Mouse (Mus musculus) midbrain, embryonic 15.5 days (tissue): Measurements from ENCODE around the gene Trmt112. TPM values are rescaled to one million over a fixed set of nuclear protein-coding genes. Genes with fewer than 3 reads are reported as not detected.
A peak's percentile ranks its signal among the peaks of the same experiment; 100 is the strongest.

ENCODE experiments used
- ATAC-seq: fragments of 200-750 bp; cut with Nextera tagmentation; replicated peaks from 2 replicates; pipeline ENCODE4 v1.8.0; 2017; ENCODE audit warnings: moderate TSS enrichment
- H3K27ac ChIP-seq: fragments of 300-500 bp; sonication (generic); 2 replicates; pipeline ENCODE4 v1.5.1; 2015; ENCODE audit warnings: mild to moderate bottlenecking, inconsistent platforms
- H3K27me3 ChIP-seq: fragments of 300-500 bp; sonication (generic); replicated peaks from 2 replicates; pipeline ENCODE4 v1.6.1; 2015; ENCODE audit warnings: inconsistent platforms
- H3K36me3 ChIP-seq: fragments of 300-500 bp; sonication (generic); replicated peaks from 2 replicates; pipeline ENCODE4 v1.6.1; 2015; ENCODE audit warnings: inconsistent platforms
- H3K4me1 ChIP-seq: fragments of 300-500 bp; sonication (generic); 2 replicates; pipeline ENCODE4 v1.6.1; 2015; ENCODE audit warnings: inconsistent platforms
- H3K4me2 ChIP-seq: fragments of 300-500 bp; sonication (generic); 2 replicates; pipeline ENCODE4 v1.6.1; 2015; ENCODE audit warnings: inconsistent platforms, mild to moderate bottlenecking, moderate library complexity
- H3K4me3 ChIP-seq: fragments of 300-500 bp; sonication (generic); 2 replicates; pipeline ENCODE4 v1.5.1; 2015; ENCODE audit warnings: mild to moderate bottlenecking, inconsistent platforms
- H3K9ac ChIP-seq: fragments of 300-500 bp; sonication (generic); 2 replicates; pipeline ENCODE4 v1.6.1; 2015; ENCODE audit warnings: mild to moderate bottlenecking, inconsistent platforms
- H3K9me3 ChIP-seq: fragments of 300-500 bp; sonication (generic); 2 replicates; pipeline ENCODE4 v1.6.1; 2016; ENCODE audit warnings: inconsistent platforms
- WGBS: fragments of 180-500 bp; shearing (Covaris S2); methylation state at CpG from one replicate; pipeline ENCODE4 v1.1.7; 2015; ENCODE audit warnings: mixed read lengths; 5-methylcytosine and 5-hydroxymethylcytosine counted together
- polyA plus RNA-seq: library from polyadenylated mRNA; unstranded; fragments of >200 nt; fragmentation: Nextera tagmentation; extraction: Ambion mirVana; gene quantifications from 2 replicates; pipeline ENCODE4 v1.2.1, GENCODE M21; 2015

Gene Trmt112
- polyA plus RNA-seq, 1 experiment from 2014 or later, result 101 TPM

- peak overlapping the region; percentile 77 for H3K4me2 ChIP-seq
- peaks cover 22% of the 10 kb centered on the region for H3K4me1 ChIP-seq
- H3K36me3 ChIP-seq, result no peaks in the 10 kb centered on the region
- 2% methylated on average over 58 of the region's 58 CpGs for WGBS
- peaks cover 71% of the 10 kb centered on the region for H3K27me3 ChIP-seq
- H3K4me3 ChIP-seq, result peak overlapping the region; percentile 42
- peak overlapping the region; percentile 41 for H3K9ac ChIP-seq
- peak; percentile 69 for ATAC-seq
- H3K27ac ChIP-seq, result no peak overlapping the region
- H3K9me3 ChIP-seq, result no peaks in the 10 kb centered on the region
These were observed 24.1 kb downstream of the Trmt112 start for GRCm38 (mm10) chr19:6933436-6934194.

DNA sequence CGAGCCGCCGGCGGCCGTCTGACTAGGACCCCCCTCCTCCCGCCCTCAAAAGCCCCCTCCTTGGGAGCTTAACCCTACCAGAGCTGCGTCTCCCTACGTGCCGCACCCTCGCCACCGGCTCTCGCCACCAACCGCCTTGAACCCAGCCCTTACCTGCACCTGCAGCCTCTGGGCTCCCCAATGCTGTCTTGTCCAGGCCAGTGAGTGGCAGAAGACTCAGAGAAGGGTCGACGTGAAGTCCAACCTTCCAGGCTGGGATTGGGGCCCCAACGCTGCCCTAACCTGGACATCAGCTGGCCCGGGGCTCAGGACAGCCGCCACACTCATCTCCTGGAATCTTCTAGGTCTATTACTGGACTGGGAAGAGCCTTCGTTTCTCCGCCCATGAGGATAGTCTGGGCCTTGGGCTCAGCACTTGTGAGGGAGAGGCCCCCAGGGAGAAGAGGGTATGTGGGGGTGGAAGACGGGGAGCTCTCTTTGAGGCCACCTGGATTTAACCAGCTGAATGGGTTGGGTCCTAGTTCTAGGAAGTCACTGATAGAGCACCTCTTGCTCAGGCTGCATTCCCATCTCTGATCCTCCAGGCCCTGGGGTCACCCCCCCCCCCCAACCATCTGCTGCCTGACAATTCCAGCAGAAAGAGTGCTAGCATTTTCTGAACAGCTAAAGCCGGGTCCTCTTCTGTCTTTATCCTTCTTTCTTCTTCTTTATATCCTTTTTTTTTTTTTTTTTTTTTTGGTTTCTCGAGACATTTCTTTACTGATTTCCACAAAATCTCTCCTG, 24.9 kb downstream of the Trmt112 start, which contains the start of gene Kcnk4:
Gene Kcnk4 (minus strand): TSS at position 321 of the 783 bp plus-strand sequence.
- Histone ChIP-seq H3K4me3 (peak within 1 kb of the TSS; percentile 42), H3K27me3 (peaks cover 64% of the 10 kb centered on the region), H3K9me3 (no peaks in the 10 kb centered on the region), H3K9ac (peak within 1 kb of the TSS; percentile 41), H3K27ac (no peak within 1 kb of the TSS), H3K36me3 (no peaks in the 10 kb centered on the region), H3K4me1 (peaks cover 30% of the 10 kb centered on the region), H3K4me2 (peak within 1 kb of the TSS; percentile 77)
- ATAC-seq, result peak; percentile 49; the same call in 1 of the 2 replicates
- WGBS, result 7% methylated on average over 23 of the region's 23 CpGs

- Histone ChIP-seq H3K4me2 (no peak overlapping the region), H3K27ac (no peak overlapping the region), H3K9me3 (no peaks in the 10 kb centered on the region), H3K36me3 (no peaks in the 10 kb centered on the region), H3K27me3 (peaks cover 52% of the 10 kb centered on the region), H3K9ac (no peak overlapping the region), H3K4me3 (no peak overlapping the region), H3K4me1 (peaks cover 47% of the 10 kb centered on the region)
- ATAC-seq, result no peak
- WGBS, result 24% methylated on average over 3 of the region's 3 CpGs
These were observed 26.8 kb downstream of the Trmt112 start for GRCm38 (mm10) chr19:6936299-6936698.

DNA sequence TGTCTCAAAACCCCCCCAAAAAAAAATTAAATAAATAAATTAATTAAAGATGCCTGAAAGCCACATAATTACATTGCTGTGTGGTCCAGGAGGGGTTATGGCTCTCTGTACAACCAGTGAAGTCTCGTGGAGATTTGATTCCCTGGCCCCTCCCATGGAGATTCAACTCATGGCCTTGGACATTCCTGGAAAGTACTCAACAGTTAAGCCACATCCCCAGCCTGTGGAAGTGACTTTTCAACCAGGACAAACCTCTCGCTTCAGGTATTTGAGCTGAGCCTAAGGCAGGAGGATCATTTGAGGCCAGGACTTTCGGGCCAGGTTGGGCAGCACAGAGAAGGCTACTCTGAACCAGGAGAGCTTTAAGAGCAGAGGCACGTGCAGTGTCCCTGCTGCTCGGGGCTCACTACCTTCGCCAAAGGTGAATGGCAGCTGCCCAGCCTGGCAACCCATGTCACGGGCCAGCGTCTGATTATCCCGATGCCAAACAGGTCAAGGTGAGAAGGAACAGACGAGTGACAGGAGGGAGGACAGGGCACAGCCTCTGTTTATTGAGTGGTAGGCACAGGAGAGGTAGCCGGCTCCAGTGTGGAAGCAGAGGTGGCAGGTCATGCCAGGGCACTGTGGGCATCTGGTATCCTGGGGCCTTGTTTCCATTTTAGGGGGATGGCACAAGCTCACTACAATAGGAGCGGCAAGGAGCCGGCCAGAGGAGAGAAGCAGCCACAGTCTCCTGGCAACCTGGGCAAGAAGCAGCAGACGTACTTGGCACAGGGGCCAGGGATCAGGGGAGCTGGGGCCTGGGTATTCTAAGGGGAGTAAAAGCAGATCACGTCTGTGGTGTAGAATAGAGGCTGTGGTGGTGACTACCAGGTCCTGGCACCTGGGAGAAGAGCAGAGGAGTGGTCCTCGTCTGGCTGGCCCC, 28.3 kb downstream of the Trmt112 start:
- Histone ChIP-seq H3K4me3 (no peak overlapping the region), H3K9ac (no peak overlapping the region), H3K27me3 (peaks cover 37% of the 10 kb centered on the region), H3K4me1 (peaks cover 50% of the 10 kb centered on the region), H3K36me3 (no peaks in the 10 kb centered on the region), H3K9me3 (no peaks in the 10 kb centered on the region), H3K27ac (no peak overlapping the region), H3K4me2 (no peak overlapping the region)
- ATAC-seq, result no peak
- 79% methylated on average over 16 of the region's 16 CpGs for WGBS

DNA sequence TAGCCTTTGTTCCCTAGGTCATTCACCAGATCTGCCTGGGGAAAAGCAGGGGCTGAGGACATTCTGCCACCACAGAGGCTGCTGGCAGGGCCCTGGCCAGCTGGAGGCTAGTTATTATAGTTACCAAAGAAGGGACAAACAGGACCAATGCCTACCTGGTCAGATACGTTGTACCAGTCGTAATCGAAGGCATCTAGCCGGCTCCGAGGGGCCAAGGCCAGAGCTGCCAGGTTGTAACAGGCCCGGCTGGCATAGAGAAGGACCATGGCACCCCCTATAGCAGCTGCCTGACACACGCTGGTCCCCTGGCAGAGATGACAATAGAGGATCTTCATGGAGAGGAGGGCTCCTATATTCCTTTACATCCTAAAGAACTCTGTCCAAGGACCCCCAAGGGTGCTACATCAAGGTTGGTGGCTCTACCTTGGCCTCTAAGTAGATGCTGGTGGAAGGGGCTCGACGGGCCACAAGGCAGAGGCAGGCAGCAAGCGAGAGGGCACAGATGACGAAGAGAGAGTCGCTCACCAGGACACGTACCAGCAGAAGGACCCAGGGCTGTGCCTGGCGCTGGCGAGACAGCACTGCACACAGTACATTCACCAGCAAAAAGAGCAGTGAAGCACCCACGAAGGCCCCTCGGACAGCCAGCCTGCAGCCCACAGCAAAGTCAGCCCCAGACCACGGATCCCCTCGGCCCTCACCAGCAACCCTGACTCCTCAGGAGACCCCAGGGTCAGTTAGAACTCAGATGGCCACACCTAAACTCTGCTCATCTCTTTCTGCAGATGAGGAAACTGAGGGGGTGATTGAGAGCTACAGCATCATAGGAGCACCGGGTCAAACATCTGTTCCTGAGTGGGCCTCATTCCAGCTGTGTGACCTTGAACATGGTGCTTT, 29.9 kb downstream of the Trmt112 start:
- 88% methylated on average over 20 of the region's 20 CpGs for WGBS
- no peaks in the 10 kb centered on the region for H3K9me3 ChIP-seq
- H3K36me3 ChIP-seq, result no peaks in the 10 kb centered on the region
- H3K27me3 ChIP-seq, result peaks cover 22% of the 10 kb centered on the region
- no peak for ATAC-seq
- H3K4me1 ChIP-seq, result peaks cover 42% of the 10 kb centered on the region
- H3K27ac ChIP-seq, result no peak overlapping the region
- peak overlapping the region; percentile 97 for H3K4me2 ChIP-seq
- peak overlapping the region; percentile 31; the same call in 1 of the 2 replicates for H3K9ac ChIP-seq
- H3K4me3 ChIP-seq, result peak overlapping the region; percentile 68; the same call in 1 of the 2 replicates

DNA sequence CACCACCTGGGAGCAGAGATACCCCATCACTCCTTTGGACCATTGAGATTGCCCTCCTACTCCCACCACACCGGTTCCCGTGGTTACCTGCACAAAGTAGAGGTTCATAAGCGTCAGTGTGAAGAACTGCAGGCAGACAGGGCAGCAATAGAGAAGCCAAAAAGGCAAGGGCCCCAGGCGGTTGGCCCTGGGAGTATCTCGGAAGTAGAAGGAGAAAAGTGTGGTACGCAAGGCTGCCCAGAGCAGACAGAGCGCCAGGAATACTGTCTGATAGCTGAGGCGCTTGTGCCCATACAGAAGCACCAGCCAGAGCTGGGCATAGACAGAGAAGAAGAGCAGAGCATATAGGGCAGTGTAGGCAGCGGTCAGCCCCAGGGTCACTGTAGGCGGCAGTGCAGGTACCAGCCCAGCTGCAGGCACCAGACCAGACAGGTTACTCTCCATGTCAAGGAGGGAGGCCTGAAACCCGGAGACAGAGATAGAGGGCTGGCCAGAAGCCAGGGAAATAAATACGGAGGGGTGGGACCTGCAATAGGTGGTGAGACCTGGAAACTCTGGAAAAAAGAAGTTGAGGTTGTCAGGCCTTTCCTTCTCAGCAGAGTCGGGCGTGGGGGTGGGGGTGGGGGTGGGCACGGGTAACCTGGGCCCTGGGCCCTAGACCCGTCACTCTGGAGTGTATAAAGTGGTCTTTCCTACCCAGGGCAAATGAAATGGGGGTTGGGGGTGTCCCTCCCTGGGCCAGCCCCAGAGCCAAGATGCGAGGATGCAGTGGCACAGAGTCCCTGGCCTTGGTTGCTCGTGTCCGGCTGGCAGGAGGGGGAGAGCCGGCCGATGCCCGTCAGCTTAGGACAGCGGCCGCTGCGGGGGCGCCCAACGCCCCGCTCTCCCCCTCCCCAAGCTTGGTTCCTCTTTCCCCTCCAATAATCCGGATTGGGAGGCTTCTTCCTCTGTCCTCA, 31.2 kb downstream of the Trmt112 start:
- Histone ChIP-seq H3K4me1 (peaks cover 39% of the 10 kb centered on the region), H3K9ac (peak overlapping the region; percentile 90), H3K4me2 (peak overlapping the region; percentile 97), H3K4me3 (peak overlapping the region; percentile 68), H3K27ac (peak overlapping the region; percentile 95), H3K36me3 (no peaks in the 10 kb centered on the region), H3K9me3 (no peaks in the 10 kb centered on the region), H3K27me3 (peaks cover 11% of the 10 kb centered on the region)
- peak; percentile 38 for ATAC-seq
- WGBS, result 20% methylated on average over 29 of the region's 29 CpGs

DNA sequence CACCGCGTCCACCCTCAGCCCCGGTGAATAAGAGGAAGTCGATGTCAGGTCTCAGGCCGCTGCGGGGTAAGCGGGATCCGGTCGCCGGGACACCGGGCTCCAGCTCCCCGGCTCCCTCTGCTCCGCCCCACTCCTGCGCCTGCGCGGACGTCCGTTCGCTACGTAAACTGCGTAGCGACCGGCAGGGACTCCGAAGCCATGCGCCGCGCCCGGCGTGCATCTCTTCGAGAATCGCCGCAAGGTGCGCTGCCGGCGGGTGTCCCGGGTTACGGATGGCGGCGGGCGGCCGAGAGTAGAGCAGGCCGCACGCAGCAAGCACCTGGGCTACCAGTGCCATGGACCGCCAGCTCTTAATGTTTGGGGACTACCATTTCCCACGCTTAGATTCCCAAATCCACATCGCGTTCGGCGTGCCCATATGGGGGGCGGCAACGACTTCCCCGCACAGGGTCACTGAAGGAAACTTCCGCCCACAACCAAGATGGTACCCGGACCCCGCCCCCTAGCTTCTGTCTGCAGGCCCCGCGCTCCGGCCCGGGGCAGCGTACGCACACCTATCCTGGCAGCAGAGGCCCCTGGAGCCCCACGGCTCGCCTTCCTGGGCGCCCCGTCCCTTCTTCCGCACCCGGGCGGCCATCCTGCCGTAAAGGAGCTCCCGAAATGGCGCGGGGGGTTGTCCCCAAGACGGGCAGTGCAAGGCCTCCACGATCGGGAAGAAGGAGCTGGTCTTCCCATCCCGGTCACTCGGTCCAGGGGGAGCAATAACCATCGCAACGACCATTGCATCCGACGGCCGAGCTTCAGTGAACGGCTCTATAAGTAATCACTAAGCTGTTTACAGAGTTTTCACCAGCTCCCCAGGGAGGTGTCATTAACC, 32.1 kb downstream of the Trmt112 start, which contains the start of gene Bad:
Gene Bad (plus strand): TSS at position 490 of the 877 bp plus-strand sequence.
- Histone ChIP-seq H3K36me3 (0 out of 2 replicates have a peak, but pooled peaks cover 3% of the 10 kb centered on the region), H3K4me3 (peak within 1 kb of the TSS; percentile 68), H3K9ac (peak within 1 kb of the TSS; percentile 90), H3K4me1 (peaks cover 39% of the 10 kb centered on the region), H3K27ac (peak within 1 kb of the TSS; percentile 95), H3K4me2 (peak within 1 kb of the TSS; percentile 97), H3K9me3 (no peaks in the 10 kb centered on the region), H3K27me3 (peaks cover 3% of the 10 kb centered on the region; the same call in 1 of the 2 replicates)
- peak; percentile 88 for ATAC-seq
- under 1% methylated on average over 83 of the region's 83 CpGs for WGBS

GRCm38 (mm10) chr19:6942249-6942691, 32.8 kb downstream of the Trmt112 start, which contains the start of gene Gpr137:
Gene Gpr137, minus strand, starts transcription at chr19:6942480.
- WGBS, result under 1% methylated on average over 27 of the region's 27 CpGs

GRCm38 (mm10) chr19:6942764-6943163, 33.3 kb downstream of the Trmt112 start:
- Histone ChIP-seq H3K36me3 (0 out of 2 replicates have a peak, but pooled peaks cover 3% of the 10 kb centered on the region), H3K4me3 (peak overlapping the region; percentile 68), H3K27me3 (no peaks in the 10 kb centered on the region), H3K9me3 (no peaks in the 10 kb centered on the region), H3K9ac (peak overlapping the region; percentile 90), H3K27ac (peak overlapping the region; percentile 95), H3K4me1 (peaks cover 39% of the 10 kb centered on the region), H3K4me2 (peak overlapping the region; percentile 97)
- ATAC-seq, result peak; percentile 4; the same call in 1 of the 2 replicates
- 28% methylated on average over 5 of the region's 5 CpGs for WGBS

More at GRCm38 (mm10) chr19:6942249-6942691, 32.8 kb downstream of the Trmt112 start, which contains the start of gene Gpr137:
- peak within 1 kb of the TSS; percentile 95 for H3K27ac ChIP-seq
- peak; percentile 88 for ATAC-seq
- H3K4me3 ChIP-seq, result peak within 1 kb of the TSS; percentile 68
- peaks cover 39% of the 10 kb centered on the region for H3K4me1 ChIP-seq
- 0 out of 2 replicates have a peak, but pooled peaks cover 3% of the 10 kb centered on the region for H3K36me3 ChIP-seq
- no peaks in the 10 kb centered on the region for H3K27me3 ChIP-seq
- H3K9me3 ChIP-seq, result no peaks in the 10 kb centered on the region
- peak within 1 kb of the TSS; percentile 90 for H3K9ac ChIP-seq
- H3K4me2 ChIP-seq, result peak within 1 kb of the TSS; percentile 97
